Mouse (Mus musculus) cortical plate, adult 2 months (tissue): ENCODE measurements around the gene Apba3. TPM values are rescaled to one million over a fixed set of nuclear protein-coding genes. Genes with fewer than 3 reads are reported as not detected.
A peak's percentile ranks its signal among the peaks of the same experiment; 100 is the strongest.

Source experiments
- H3K27ac ChIP-seq: fragments of 200-500 bp; 2 replicates; pipeline ENCODE4 v1.5.1; 2012; ENCODE audit warnings: low read length, control low read depth, inconsistent platforms; ENCODE audit not compliant: insufficient read depth
- H3K4me1 ChIP-seq: fragments of 200-500 bp; 2 replicates; pipeline ENCODE4 v1.6.1; 2011; ENCODE audit warnings: low read length; ENCODE audit not compliant: control insufficient read depth, insufficient read depth
- H3K4me3 ChIP-seq: fragments of 200-500 bp; 2 replicates; pipeline ENCODE4 v1.5.1; 2011; ENCODE audit warnings: mild to moderate bottlenecking, low read length, control low read depth; ENCODE audit not compliant: insufficient read depth
- CTCF ChIP-seq: fragments of 200-500 bp; IDR thresholded peaks from 2 replicates; pipeline ENCODE4 v1.5.1; 2011; ENCODE audit warnings: mild to moderate bottlenecking, control low read depth, low read length; ENCODE audit not compliant: insufficient read depth; ENCODE audit errors: extremely low read depth
- POLR2A ChIP-seq: fragments of 200-500 bp; IDR thresholded peaks from 2 replicates; pipeline ENCODE4 v1.6.1; 2011; ENCODE audit warnings: mild to moderate bottlenecking, low read length, control low read depth; ENCODE audit not compliant: insufficient read depth; ENCODE audit errors: extremely low read depth
- polyA plus RNA-seq: library from polyadenylated mRNA; depleted of rRNA; stranded (reverse); fragments of >200 nt; gene quantifications from 2 replicates; pipeline ENCODE4 v1.2.3, GENCODE M21; 2012; rRNA removed

The Apba3 gene
- polyA plus RNA-seq, 1 experiment, result 52.1 TPM

GRCm38 (mm10) chr10:81316338-81317060 is 49.7 kb downstream of the Apba3 start:
- no peaks in the 10 kb centered on the region for H3K4me1 ChIP-seq
- no peak overlapping the region for H3K27ac ChIP-seq
- TF ChIP-seq CTCF (peak; percentile 58), POLR2A (no peak)
- H3K4me3 ChIP-seq, result no peak overlapping the region

- H3K27ac ChIP-seq, result no peak overlapping the region
- TF ChIP-seq POLR2A (no peak), CTCF (no peak)
- H3K4me1 ChIP-seq, result no peaks in the 10 kb centered on the region
- H3K4me3 ChIP-seq, result no peak overlapping the region
Measured at GRCm38 (mm10) chr10:81317273-81317672, 50.5 kb downstream of the Apba3 start.

- TF ChIP-seq POLR2A (no peak), CTCF (no peak)
- Histone ChIP-seq H3K4me1 (no peaks in the 10 kb centered on the region), H3K27ac (no peak overlapping the region), H3K4me3 (no peak overlapping the region)
Measured at GRCm38 (mm10) chr10:81318589-81319329, 52.0 kb downstream of the Apba3 start.

- no peak for TF ChIP-seq POLR2A
- peak; percentile 11; the same call in 1 of the 2 replicates for TF ChIP-seq CTCF
- H3K27ac ChIP-seq, result peak overlapping the region; percentile 5; the same call in 1 of the 2 replicates
- no peaks in the 10 kb centered on the region for H3K4me1 ChIP-seq
- H3K4me3 ChIP-seq, result no peak overlapping the region; the same call in 1 of the 2 replicates
Measured at GRCm38 (mm10) chr10:81319330-81319699, 52.6 kb downstream of the Apba3 start.

- H3K4me1 ChIP-seq, result no peaks in the 10 kb centered on the region
- TF ChIP-seq POLR2A (0 out of 2 replicates have a peak, but pooled peaks have one; percentile 3), CTCF (no peak)
- H3K4me3 ChIP-seq, result peak overlapping the region; percentile 32
- peak overlapping the region; percentile 59 for H3K27ac ChIP-seq
Measured at GRCm38 (mm10) chr10:81319741-81320549, 53.2 kb downstream of the Apba3 start.

GRCm38 (mm10) chr10:81320550-81321347 is 54.0 kb downstream of the Apba3 start, which contains the start of gene Cactin:
Gene Cactin (plus strand): TSS chr10:81321103.
- no peak for TF ChIP-seq CTCF
- peak; percentile 39; the same call in 1 of the 2 replicates for TF ChIP-seq POLR2A
- H3K4me3 ChIP-seq, result peak within 1 kb of the TSS; percentile 32
- peak within 1 kb of the TSS; percentile 89 for H3K27ac ChIP-seq
- H3K4me1 ChIP-seq, result no peaks in the 10 kb centered on the region

- no peaks in the 10 kb centered on the region for H3K4me1 ChIP-seq
- TF ChIP-seq CTCF, result no peak
- TF ChIP-seq POLR2A, result no peak
- peak overlapping the region; percentile 89 for H3K27ac ChIP-seq
- peak overlapping the region; percentile 32 for H3K4me3 ChIP-seq
Measured at GRCm38 (mm10) chr10:81321436-81321835, 54.7 kb downstream of the Apba3 start.

- no peaks in the 10 kb centered on the region for H3K4me1 ChIP-seq
Measured at GRCm38 (mm10) chr10:81322444-81322843, 55.7 kb downstream of the Apba3 start.

More at GRCm38 (mm10) chr10:81322444-81322843, 55.7 kb downstream of the Apba3 start:
- TF ChIP-seq POLR2A, result no peak
- no peak for TF ChIP-seq CTCF
- no peak overlapping the region for H3K4me3 ChIP-seq
- no peak overlapping the region for H3K27ac ChIP-seq

Other genes starting within 250 kb of the Apba3 start
- gene Diras1, start 241.3 kb upstream of the Apba3 start, polyA plus RNA-seq, result 83.8 and 85.3 TPM in 2 replicates
- gene Slc39a3, start 229.5 kb upstream of the Apba3 start, polyA plus RNA-seq, result 72.8 and 73.0 TPM in 2 replicates
- 222 and 228 TPM in 2 replicates for gene Sgta, start 206.8 kb upstream of the Apba3 start, polyA plus RNA-seq
- 66.2 and 68.5 TPM in 2 replicates for gene Thop1, start 196.9 kb upstream of the Apba3 start, polyA plus RNA-seq
- gene Creb3l3, start 168.1 kb upstream of the Apba3 start, polyA plus RNA-seq, result 0.42 TPM in 2 replicates
- gene Map2k2, start 161.0 kb upstream of the Apba3 start, polyA plus RNA-seq, result 192 and 201 TPM in 2 replicates
- gene Zbtb7a, start 131.7 kb upstream of the Apba3 start, polyA plus RNA-seq, result 46.9 and 49.9 TPM in 2 replicates
- 21.3 and 22.5 TPM in 2 replicates for gene Pias4, start 99.0 kb upstream of the Apba3 start, polyA plus RNA-seq
- 1,040 and 1,088 TPM in 2 replicates for gene Eef2, start 90.3 kb upstream of the Apba3 start, polyA plus RNA-seq
- 71.2 and 77.1 TPM in 2 replicates for gene Dapk3, start 84.0 kb upstream of the Apba3 start, polyA plus RNA-seq
- not detected in 2 replicates for gene 4930442H23Rik, start 83.1 kb upstream of the Apba3 start, polyA plus RNA-seq
- 0.13 and 0.19 TPM in 2 replicates for gene Nmrk2, start 64.9 kb upstream of the Apba3 start, polyA plus RNA-seq
- 166 and 169 TPM in 2 replicates for gene Atcay, start 36.1 kb upstream of the Apba3 start, polyA plus RNA-seq
- 93.1 and 105 TPM in 2 replicates for gene Zfr2, start 33.8 kb upstream of the Apba3 start, polyA plus RNA-seq
- 475 and 540 TPM in 2 replicates for gene Matk, start 14.0 kb upstream of the Apba3 start, polyA plus RNA-seq
- 61.1 and 64.7 TPM in 2 replicates for gene Mrpl54, start within 50 bp of the Apba3 start, polyA plus RNA-seq
- 0.15 and 0.17 TPM in 2 replicates for gene Tjp3, start 24.6 kb downstream of the Apba3 start, polyA plus RNA-seq
- gene Pip5k1c, start 26.0 kb downstream of the Apba3 start, polyA plus RNA-seq, result 414 and 443 TPM in 2 replicates
- gene Cactin, start 54.1 kb downstream of the Apba3 start, polyA plus RNA-seq, result 32.2 and 33.0 TPM in 2 replicates
- gene Tbxa2r, start 61.8 kb downstream of the Apba3 start, polyA plus RNA-seq, result 2.7 and 2.9 TPM in 2 replicates
- gene Gipc3, start 76.3 kb downstream of the Apba3 start, polyA plus RNA-seq, result 1.2 and 1.4 TPM in 2 replicates
- 34.4 and 36.3 TPM in 2 replicates for gene Hmg20b, start 83.5 kb downstream of the Apba3 start, polyA plus RNA-seq
- 30.1 and 30.8 TPM in 2 replicates for gene Mfsd12, start 90.5 kb downstream of the Apba3 start, polyA plus RNA-seq
- 0.45 and 0.52 TPM in 2 replicates for gene 4930404N11Rik, start 98.9 kb downstream of the Apba3 start, polyA plus RNA-seq
- gene Fzr1, start 111.6 kb downstream of the Apba3 start, polyA plus RNA-seq, result 75.5 and 76.0 TPM in 2 replicates
- 106 and 108 TPM in 2 replicates for gene Dohh, start 117.5 kb downstream of the Apba3 start, polyA plus RNA-seq
- 5.8 and 5.9 TPM in 2 replicates for gene Gm48551, start 117.5 kb downstream of the Apba3 start, polyA plus RNA-seq
- 6.8 and 7.8 TPM in 2 replicates for gene Gm48552, start 122.0 kb downstream of the Apba3 start, polyA plus RNA-seq
- gene Smim24, start 126.1 kb downstream of the Apba3 start, polyA plus RNA-seq, result 2.5 and 3.0 TPM in 2 replicates
- gene Nfic, start 188.7 kb downstream of the Apba3 start, polyA plus RNA-seq, result 52.2 and 54.5 TPM in 2 replicates
- 307 and 309 TPM in 2 replicates for gene Celf5, start 215.7 kb downstream of the Apba3 start, polyA plus RNA-seq
- gene Ncln, start 229.4 kb downstream of the Apba3 start, polyA plus RNA-seq, result 124 and 129 TPM in 2 replicates
- 0.87 and 1.1 TPM in 2 replicates for gene S1pr4, start 233.2 kb downstream of the Apba3 start, polyA plus RNA-seq